Mouse (Mus musculus) ES-Bruce4 (cell line): ENCODE measurements around the gene Myl3.

ENCODE experiments used
- CTCF ChIP-seq: IDR thresholded peaks from one replicate; pipeline ENCODE4 v1.8.1; 2011; ENCODE audit warnings: low read depth, low read length
- EP300 ChIP-seq: IDR thresholded peaks from 2 replicates; pipeline ENCODE4 v1.6.1; 2011; ENCODE audit warnings: low read depth, low read length; ENCODE audit not compliant: insufficient read depth
- POLR2A ChIP-seq: IDR thresholded peaks from one replicate; pipeline ENCODE4 v1.8.1; 2011; ENCODE audit warnings: low read length; ENCODE audit not compliant: insufficient read depth

GRCm38 (mm10) chr9:110738054-110738453, 3.6 kb upstream of the Myl3 start:
- TF ChIP-seq EP300, result no peak
- no peak for TF ChIP-seq CTCF
- no peak for TF ChIP-seq POLR2A
